Mouse (Mus musculus) CH12.LX (cell line): ENCODE results near the gene Lrtm1. TPM values are rescaled to one million over a fixed set of nuclear protein-coding genes. Genes with fewer than 3 reads are reported as not detected.

Experiments
- DNase-seq: peaks from one replicate; pipeline ENCODE4 v3.0.0-alpha.2; 2013; ENCODE audit errors: extremely low read depth
- H3K27ac ChIP-seq: 2 replicates; pipeline ENCODE4 v1.5.1; 2012; ENCODE audit warnings: low read depth, mild to moderate bottlenecking, control low read depth, moderate library complexity; ENCODE audit not compliant: insufficient read depth
- H3K27me3 ChIP-seq: replicated peaks from 2 replicates; pipeline ENCODE3; 2012; ENCODE audit warnings: inconsistent platforms
- H3K36me3 ChIP-seq, 2 experiments: replicated peaks in 1 of 2; 2 replicates each; pipeline versions ENCODE3 to v1.6.1; 2012; ENCODE audit warnings: inconsistent platforms in 1 of 2, low read length in 1 of 2, mild to moderate bottlenecking in 1 of 2, mixed read lengths in 1 of 2, moderate library complexity in 1 of 2; ENCODE audit not compliant: control insufficient read depth in 1 of 2, insufficient read depth in 1 of 2
- H3K4me1 ChIP-seq, 2 experiments: 2 replicates each; pipeline ENCODE4 v1.6.1; 2012; ENCODE audit warnings: inconsistent platforms in 1 of 2, moderate library complexity in 1 of 2; ENCODE audit not compliant: insufficient read depth in 2 of 2, control insufficient read depth in 1 of 2
- H3K4me2 ChIP-seq: 2 replicates; pipeline ENCODE4 v1.6.1; 2012; ENCODE audit warnings: low read depth, mild to moderate bottlenecking, control low read depth; ENCODE audit not compliant: poor library complexity, insufficient read depth, severe bottlenecking
- H3K4me3 ChIP-seq, 3 experiments: fragments of 150-350 bp in 1 of 3; sonication (generic) in 1 of 3; replicated peaks in 1 of 3; 2 replicates each; pipeline versions ENCODE3 to v1.5.1; 2011 to 2012; ENCODE audit warnings: low read depth in 2 of 3, low read length in 2 of 3, mild to moderate bottlenecking in 2 of 3, moderate library complexity in 2 of 3, control low read depth in 1 of 3, improper control_type of control experiment in 1 of 3, inconsistent platforms in 1 of 3, mixed read lengths in 1 of 3; ENCODE audit not compliant: poor library complexity in 1 of 3
- H3K79me2 ChIP-seq: replicated peaks from 2 replicates; pipeline ENCODE4 v1.6.1; 2012; ENCODE audit warnings: mild to moderate bottlenecking, moderate library complexity; ENCODE audit not compliant: control insufficient read depth, poor library complexity, insufficient read depth, severe bottlenecking; ENCODE audit errors: extremely low read depth
- H3K9ac ChIP-seq: 2 replicates; pipeline ENCODE4 v1.6.1; 2012; ENCODE audit warnings: low read depth, mild to moderate bottlenecking, control low read depth, moderate library complexity; ENCODE audit not compliant: insufficient read depth
- H3K9me3 ChIP-seq: replicated peaks from 2 replicates; pipeline ENCODE3; 2012; ENCODE audit warnings: low read length, inconsistent platforms, mixed read lengths
- BHLHE40 ChIP-seq: IDR thresholded peaks from 2 replicates; pipeline ENCODE4 v1.6.1; 2011; ENCODE audit warnings: mild to moderate bottlenecking, low read depth, low read length, improper control_type of control experiment
- CHD1 ChIP-seq: IDR thresholded peaks from 2 replicates; pipeline ENCODE4 v1.6.1; 2012; ENCODE audit warnings: low read depth, low read length, improper control_type of control experiment, inconsistent platforms
- CHD2 ChIP-seq: IDR thresholded peaks from 2 replicates; pipeline ENCODE4 v1.6.1; 2011; ENCODE audit warnings: low read length, improper control_type of control experiment
- CTCF ChIP-seq, 2 experiments: IDR thresholded peaks in 1 of 2; conservative IDR thresholded peaks in 1 of 2; 2 replicates each; pipeline ENCODE4 v1.5.1; 2011 to 2012; ENCODE audit warnings: low read depth in 2 of 2, low read length in 2 of 2, improper control_type of control experiment in 1 of 2, inconsistent platforms in 1 of 2, mild to moderate bottlenecking in 1 of 2, moderate library complexity in 1 of 2
- E2F4 ChIP-seq: IDR thresholded peaks from 2 replicates; pipeline ENCODE4 v1.6.1; 2011; ENCODE audit warnings: low read depth, low read length, improper control_type of control experiment; ENCODE audit not compliant: insufficient replicate concordance
- HCFC1 ChIP-seq: IDR thresholded peaks from 2 replicates; pipeline ENCODE4 v1.6.1; 2012; ENCODE audit warnings: low read depth, mild to moderate bottlenecking, inconsistent platforms, low read length, improper control_type of control experiment
- IRF4 ChIP-seq: IDR thresholded peaks from 2 replicates; pipeline ENCODE4 v1.6.1; 2014; ENCODE audit warnings: low read depth, mild to moderate bottlenecking, inconsistent platforms, low read length, improper control_type of control experiment
- JUND ChIP-seq: conservative IDR thresholded peaks from 2 replicates; pipeline ENCODE4 v1.6.1; 2011; ENCODE audit warnings: low read depth, low read length, improper control_type of control experiment
- KAT2A ChIP-seq: IDR thresholded peaks from 2 replicates; pipeline ENCODE4 v1.6.1; 2012; ENCODE audit warnings: low read length, improper control_type of control experiment, inconsistent platforms; ENCODE audit not compliant: insufficient replicate concordance
- MAFK ChIP-seq: IDR thresholded peaks from 2 replicates; pipeline ENCODE4 v1.6.1; 2011; ENCODE audit warnings: low read length, improper control_type of control experiment; ENCODE audit not compliant: insufficient replicate concordance
- MAX ChIP-seq: IDR thresholded peaks from 2 replicates; pipeline ENCODE4 v1.6.1; 2011; ENCODE audit warnings: low read length, improper control_type of control experiment
- MAZ ChIP-seq: IDR thresholded peaks from 2 replicates; pipeline ENCODE4 v1.6.1; 2012; ENCODE audit warnings: low read depth, mild to moderate bottlenecking, inconsistent platforms, low read length, improper control_type of control experiment, moderate library complexity
- MYC ChIP-seq: IDR thresholded peaks from 2 replicates; pipeline ENCODE4 v1.6.1; 2011; ENCODE audit warnings: low read depth, mild to moderate bottlenecking, improper control_type of control experiment, low read length
- NELFE ChIP-seq: IDR thresholded peaks from 2 replicates; pipeline ENCODE4 v1.6.1; 2011; ENCODE audit warnings: low read depth, low read length, improper control_type of control experiment
- POLR2A ChIP-seq: IDR thresholded peaks from 2 replicates; pipeline ENCODE4 v1.6.1; 2011; ENCODE audit warnings: low read depth, mild to moderate bottlenecking, improper control_type of control experiment, low read length
- RAD21 ChIP-seq: IDR thresholded peaks from 2 replicates; pipeline ENCODE4 v1.6.1; 2011; ENCODE audit warnings: low read depth, mild to moderate bottlenecking, low read length, improper control_type of control experiment, moderate library complexity
- SIN3A ChIP-seq: IDR thresholded peaks from 2 replicates; pipeline ENCODE4 v1.6.1; 2012; ENCODE audit warnings: low read length, improper control_type of control experiment, inconsistent platforms
- ZC3H11A ChIP-seq: IDR thresholded peaks from 2 replicates; pipeline ENCODE4 v1.6.1; 2012; ENCODE audit warnings: low read depth, mild to moderate bottlenecking, inconsistent platforms, low read length, improper control_type of control experiment
- ZKSCAN1 ChIP-seq: IDR thresholded peaks from 2 replicates; pipeline ENCODE4 v1.6.1; 2012; ENCODE audit warnings: low read depth, inconsistent platforms, low read length, improper control_type of control experiment, borderline replicate concordance
- ZMIZ1 ChIP-seq: IDR thresholded peaks from 2 replicates; pipeline ENCODE4 v1.6.1; 2012; ENCODE audit warnings: low read depth, mild to moderate bottlenecking, inconsistent platforms, low read length, improper control_type of control experiment
- ZNF384 ChIP-seq: IDR thresholded peaks from 2 replicates; pipeline ENCODE4 v1.6.1; 2012; ENCODE audit warnings: low read depth, low read length, improper control_type of control experiment, inconsistent platforms
- dilution Hi-C: fragments of 300-500 bp; cut with MboI; formaldehyde crosslinking; loops from 2 replicates; pipeline ENCODE4 v1.14.3; 2020; ENCODE audit warnings: low sequenced_read_pairs; ENCODE audit not compliant: extremely low pct_unique_long_range_greater_than_20kb, extremely low pct_ligation_motif_present
- in situ Hi-C: fragments of 300-500 bp; cut with MboI; formaldehyde crosslinking; loops from 3 replicates; pipeline ENCODE4 v1.14.3; 2019; ENCODE audit warnings: low sequenced_read_pairs, low pct_ligation_motif_present, low pct_unique_long_range_greater_than_20kb, mixed read lengths
- polyA plus RNA-seq: library from polyadenylated mRNA; unstranded; fragments of >175 nt; gene quantifications from 2 replicates; pipeline ENCODE4 v1.2.1, GENCODE M21; 2012; ENCODE audit warnings: low read depth; ENCODE audit not compliant: insufficient read length
- total RNA-seq, 2 experiments: library from RNA; depleted of rRNA; stranded (reverse); fragments of 300-350 nt in 1 of 2; fragments of >200 nt in 1 of 2; gene quantifications; 2 replicates each; pipeline ENCODE4 v1.2.3; 2012 to 2014

The Lrtm1 gene
- total and polyA plus RNA-seq, 3 experiments = not detected

- no peak for TF ChIP-seq KAT2A
- no peak for TF ChIP-seq MYC
- no peak for TF ChIP-seq CHD2
- TF ChIP-seq NELFE = no peak
- no peak for TF ChIP-seq POLR2A
- no peak for TF ChIP-seq ZKSCAN1
- TF ChIP-seq RAD21 = no peak
- TF ChIP-seq ZC3H11A = no peak
- TF ChIP-seq IRF4 = no peak
- TF ChIP-seq, all 38 proteins: peak for 0
- DNase-seq = no peak
- Histone ChIP-seq H3K9ac (no peak overlapping the region), H3K4me1 (no peaks in the 10 kb centered on the region), H3K4me2 (no peak overlapping the region), H3K27ac (no peak overlapping the region), H3K36me3 (no peaks in the 10 kb centered on the region), H3K9me3 (peaks cover 70% of the 10 kb centered on the region), H3K4me3 (no peak overlapping the region), H3K27me3 (no peaks in the 10 kb centered on the region), H3K79me2 (no peaks in the 10 kb centered on the region)
- in situ Hi-C loops = no loop called here
- dilution Hi-C loops = no loop called here
These were observed 13.9 kb downstream of the Lrtm1 start for GRCm38 (mm10) chr14:29031858-29032395.

- peaks cover 69% of the 10 kb centered on the region for H3K9me3 ChIP-seq
- H3K27me3 ChIP-seq = no peaks in the 10 kb centered on the region
- no peaks in the 10 kb centered on the region for H3K36me3 ChIP-seq
- in situ Hi-C loops = no loop called here
- no peaks in the 10 kb centered on the region for H3K4me1 ChIP-seq
- no peak overlapping the region for H3K9ac ChIP-seq
- H3K27ac ChIP-seq = no peak overlapping the region
- no peak overlapping the region for H3K4me3 ChIP-seq
- TF ChIP-seq IRF4 = no peak
- no peak for TF ChIP-seq MAFK
- TF ChIP-seq CTCF (conservative IDR thresholded peaks at IDR 0.05 in 1 of 2, IDR thresholded peaks at IDR 0.05 in 1 of 2; ENCODE audit: low read depth in 2 of 2, low read length in 2 of 2) = no peak
- no peak for TF ChIP-seq JUND
- no peak for TF ChIP-seq ZC3H11A
- no peak for TF ChIP-seq E2F4
- no peak for TF ChIP-seq NELFE
- no peak for TF ChIP-seq RAD21
- TF ChIP-seq KAT2A = no peak
- TF ChIP-seq SIN3A = no peak
- TF ChIP-seq MAZ = no peak
- no peak for TF ChIP-seq CHD1
- no peak for TF ChIP-seq ZMIZ1
- TF ChIP-seq ZNF384 = no peak
- no peak for TF ChIP-seq BHLHE40
- TF ChIP-seq CHD2 = no peak
- TF ChIP-seq MAX = no peak
- no peak for TF ChIP-seq HCFC1
- no peak overlapping the region for H3K4me2 ChIP-seq
- dilution Hi-C loops = no loop called here
- no peaks in the 10 kb centered on the region for H3K79me2 ChIP-seq
- DNase-seq = no peak
These were observed 20.2 kb downstream of the Lrtm1 start for GRCm38 (mm10) chr14:29038246-29038645.
